Mouse (Mus musculus): ENCODE measurements around the gene Zgrf1. TPM values are rescaled to one million over a fixed set of nuclear protein-coding genes. Genes with fewer than 3 reads are reported as not detected.

The Zgrf1 gene
- polyA plus RNA-seq (2014; fragmentation: Illumina TruSeq; extraction: RNeasy Lipid Tissue Mini Kit (QIAGEN cat#74804); ENCODE audit: low replicate concordance): 2.8 TPM

DNA sequence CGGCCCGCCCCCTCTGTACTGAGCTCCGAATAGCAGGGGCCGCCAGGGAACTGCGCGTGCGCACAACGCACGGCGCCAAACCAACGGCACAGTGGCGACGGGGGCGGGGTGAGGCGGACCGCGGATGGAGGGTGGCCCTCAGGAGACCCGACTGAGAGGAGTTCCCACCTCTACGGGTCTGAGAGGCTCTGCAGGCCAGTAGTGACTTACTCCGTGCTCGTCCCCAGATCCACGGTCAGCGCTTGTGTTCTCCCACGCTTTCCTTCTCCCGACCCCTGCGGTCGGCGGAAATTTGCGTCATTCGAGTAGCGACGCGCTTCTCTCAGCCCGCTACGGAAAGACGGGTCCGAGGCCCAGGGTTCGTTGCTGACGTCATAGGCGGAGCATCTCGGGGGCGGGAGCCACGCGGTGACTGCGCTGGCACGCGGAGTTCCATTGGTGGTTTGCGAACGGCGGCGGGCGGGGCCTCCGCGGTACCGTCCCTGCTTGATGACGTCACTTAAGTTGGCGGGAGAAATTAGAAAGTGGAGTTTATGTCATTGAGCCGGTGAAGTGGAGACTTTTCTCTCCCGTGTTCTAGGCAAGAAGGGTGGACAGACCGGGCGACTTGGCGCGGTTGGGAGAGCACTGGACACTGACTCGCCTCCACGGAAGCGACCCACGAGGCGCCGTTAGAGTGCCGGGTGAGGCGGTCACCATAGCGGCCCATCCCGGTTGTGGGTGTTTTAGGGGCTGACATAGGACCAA is at the start of gene Zgrf1, which contains the start of gene Larp7:
Zgrf1 (plus strand) TSS at position 517 of the 747 bp plus-strand sequence.
Larp7 (minus strand) TSS at position 377 of the 747 bp plus-strand sequence.

DNA sequence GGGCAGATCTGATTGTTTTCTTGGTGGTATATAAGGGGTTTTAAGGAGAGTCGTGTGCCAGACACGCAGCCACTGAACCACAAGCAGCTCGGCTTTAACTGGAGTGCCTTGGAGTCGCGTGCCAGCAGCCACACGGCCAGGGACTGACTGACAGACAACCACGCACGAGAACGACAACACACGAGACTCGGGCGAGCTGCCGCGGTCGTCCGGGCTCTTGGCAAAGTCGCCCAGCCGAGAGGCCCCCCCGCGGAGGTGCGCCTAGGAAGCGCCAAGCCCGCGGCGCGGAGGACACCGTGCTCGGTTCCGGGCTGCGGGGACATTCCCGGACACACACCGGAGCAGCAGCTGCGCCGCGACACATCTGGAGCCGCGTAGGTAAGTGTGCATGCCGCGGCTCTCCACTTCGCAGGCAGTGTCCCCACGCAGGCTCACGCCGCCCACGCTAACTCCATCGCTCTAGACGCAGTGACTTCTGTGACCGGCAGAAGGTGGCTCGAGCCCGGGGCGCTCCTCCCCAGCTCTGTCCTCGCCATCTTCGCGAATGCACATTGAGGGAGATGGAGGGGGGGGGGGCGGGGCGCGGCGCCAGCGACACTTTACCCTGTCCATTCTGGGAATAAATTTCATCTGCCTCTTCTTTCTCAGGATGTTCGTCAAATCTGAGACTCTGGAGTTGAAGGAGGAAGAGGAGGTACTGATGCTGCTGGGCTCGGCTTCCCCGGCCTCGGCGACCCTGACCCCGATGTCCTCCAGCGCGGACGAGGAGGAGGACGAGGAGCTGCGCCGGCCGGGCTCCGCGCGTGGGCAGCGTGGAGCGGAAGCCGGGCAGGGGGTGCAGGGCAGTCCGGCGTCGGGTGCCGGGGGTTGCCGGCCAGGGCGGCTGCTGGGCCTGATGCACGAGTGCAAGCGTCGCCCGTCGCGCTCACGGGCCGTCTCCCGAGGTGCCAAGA is 80.1 kb downstream of the Zgrf1 start, which contains the start of gene Neurog2:
Neurog2 (plus strand) TSS at position 56 of the 953 bp plus-strand sequence.

Other genes starting within 250 kb of the Zgrf1 start
- gene Ank2, start 54.1 kb upstream of the Zgrf1 start, polyA plus RNA-seq (2014; fragmentation: Illumina TruSeq; extraction: RNeasy Lipid Tissue Mini Kit (QIAGEN cat#74804); ENCODE audit: low replicate concordance): 10.0 TPM
- gene Larp7, start 140 bp upstream of the Zgrf1 start, polyA plus RNA-seq (2014; fragmentation: Illumina TruSeq; extraction: RNeasy Lipid Tissue Mini Kit (QIAGEN cat#74804); ENCODE audit: low replicate concordance): 43.0 TPM
- not detected for gene Neurog2, start 79.6 kb downstream of the Zgrf1 start, polyA plus RNA-seq (2014; fragmentation: Illumina TruSeq; extraction: RNeasy Lipid Tissue Mini Kit (QIAGEN cat#74804); ENCODE audit: low replicate concordance)
- gene Alpk1, start 227.0 kb downstream of the Zgrf1 start, polyA plus RNA-seq (2014; fragmentation: Illumina TruSeq; extraction: RNeasy Lipid Tissue Mini Kit (QIAGEN cat#74804); ENCODE audit: low replicate concordance): 4.0 TPM
- gene Tifa, start 236.3 kb downstream of the Zgrf1 start, polyA plus RNA-seq (2014; fragmentation: Illumina TruSeq; extraction: RNeasy Lipid Tissue Mini Kit (QIAGEN cat#74804); ENCODE audit: low replicate concordance): 49.7 TPM

All from small intestine, adult 10 weeks (tissue).